Mouse (Mus musculus) frontal cortex, postnatal 10 days (tissue): Measurements from ENCODE around the gene Klhl10.

Source experiments
- DNase-seq, 2 experiments: peaks; one replicate each; pipeline ENCODE4 v3.0.0; 2022; ENCODE audit warnings: low spot score in 2 of 2, mixed read lengths in 1 of 2

Gene Klhl10

GRCm38 (mm10) chr11:100441797-100442196, at the start of gene Klhl10, which contains the start of gene Nt5c3b:
Klhl10 (plus strand) TSS chr11:100441917.
Nt5c3b (minus strand) TSS chr11:100441808.
- no peak for DNase-seq

GRCm38 (mm10) chr11:100392958-100393357, 48.8 kb upstream of the Klhl10 start:
- DNase-seq: no peak

DNA sequence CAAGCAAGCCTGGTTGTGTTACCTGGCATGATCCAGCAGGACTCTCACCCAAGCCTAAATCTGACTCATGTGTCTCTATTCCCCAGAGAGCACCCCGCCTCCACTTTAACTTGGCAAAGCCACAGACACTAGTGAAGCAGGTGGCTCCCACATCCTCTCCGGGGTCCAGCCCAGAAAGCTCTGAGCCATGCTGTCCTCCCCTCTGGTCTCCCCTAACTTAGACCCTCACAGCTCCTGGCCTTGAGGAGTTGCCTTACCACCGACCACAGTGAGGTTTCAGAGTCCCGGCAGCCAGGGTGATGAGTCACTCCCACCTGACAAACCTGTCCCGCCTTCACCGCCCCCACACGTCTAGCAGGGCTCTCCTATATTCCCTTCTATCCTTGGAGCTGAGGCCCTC, 48.0 kb upstream of the Klhl10 start:
- no peak for DNase-seq

DNA sequence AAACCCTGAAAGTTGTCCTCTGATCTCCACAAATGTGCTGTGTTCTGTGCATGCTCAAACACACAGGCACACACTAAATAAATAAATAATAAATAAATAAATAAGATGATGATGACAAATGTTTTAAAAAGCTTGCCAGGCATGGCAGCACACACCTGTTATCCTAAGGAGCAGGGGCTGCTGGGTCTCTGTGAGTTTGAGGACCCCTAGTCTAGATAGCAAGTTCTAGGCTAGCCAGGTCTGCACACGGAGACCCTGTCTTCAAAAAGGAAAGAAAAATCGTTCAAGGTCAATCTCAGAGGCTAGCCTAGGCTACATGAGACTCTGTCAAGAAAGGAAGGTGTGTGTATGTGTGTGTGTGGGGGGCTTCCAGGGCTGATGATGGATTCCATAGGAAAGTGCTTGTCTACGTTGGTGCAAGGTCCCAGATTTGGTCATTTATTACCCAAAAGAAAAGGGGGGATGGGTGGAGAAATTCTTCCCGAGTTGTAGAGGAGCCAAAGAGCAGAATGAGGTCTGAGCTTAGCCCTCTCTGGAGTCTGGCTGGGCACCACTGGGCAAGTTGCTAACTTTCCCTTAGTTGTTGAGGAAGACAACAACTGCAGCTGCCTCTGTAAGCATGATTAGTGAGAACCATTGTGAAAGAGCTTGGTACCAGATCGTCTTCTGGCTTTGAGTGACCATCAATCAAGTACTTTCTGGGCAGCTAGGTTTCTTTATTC, 47.2 kb upstream of the Klhl10 start:
- no peak for DNase-seq

DNA sequence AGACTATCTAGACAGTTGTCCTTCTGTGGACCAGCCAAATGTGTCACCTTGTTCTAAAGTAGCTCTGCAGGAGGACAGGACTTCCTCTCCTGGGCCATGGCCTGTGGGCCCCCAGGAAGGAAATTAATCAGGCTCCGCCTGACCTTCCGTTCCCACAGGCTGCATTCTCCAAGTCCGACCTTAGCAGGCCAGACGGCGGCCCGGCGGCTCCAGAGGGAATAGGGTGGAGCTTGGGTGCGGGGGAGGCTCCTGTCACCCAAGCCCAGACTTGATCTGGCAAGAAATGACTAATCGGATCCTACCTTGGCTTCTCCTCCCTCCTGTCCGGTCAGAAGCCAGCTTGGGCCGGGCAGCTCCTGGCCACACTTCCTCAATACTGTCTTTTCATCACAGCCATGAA, 46.5 kb upstream of the Klhl10 start:
- no peak for DNase-seq

DNA sequence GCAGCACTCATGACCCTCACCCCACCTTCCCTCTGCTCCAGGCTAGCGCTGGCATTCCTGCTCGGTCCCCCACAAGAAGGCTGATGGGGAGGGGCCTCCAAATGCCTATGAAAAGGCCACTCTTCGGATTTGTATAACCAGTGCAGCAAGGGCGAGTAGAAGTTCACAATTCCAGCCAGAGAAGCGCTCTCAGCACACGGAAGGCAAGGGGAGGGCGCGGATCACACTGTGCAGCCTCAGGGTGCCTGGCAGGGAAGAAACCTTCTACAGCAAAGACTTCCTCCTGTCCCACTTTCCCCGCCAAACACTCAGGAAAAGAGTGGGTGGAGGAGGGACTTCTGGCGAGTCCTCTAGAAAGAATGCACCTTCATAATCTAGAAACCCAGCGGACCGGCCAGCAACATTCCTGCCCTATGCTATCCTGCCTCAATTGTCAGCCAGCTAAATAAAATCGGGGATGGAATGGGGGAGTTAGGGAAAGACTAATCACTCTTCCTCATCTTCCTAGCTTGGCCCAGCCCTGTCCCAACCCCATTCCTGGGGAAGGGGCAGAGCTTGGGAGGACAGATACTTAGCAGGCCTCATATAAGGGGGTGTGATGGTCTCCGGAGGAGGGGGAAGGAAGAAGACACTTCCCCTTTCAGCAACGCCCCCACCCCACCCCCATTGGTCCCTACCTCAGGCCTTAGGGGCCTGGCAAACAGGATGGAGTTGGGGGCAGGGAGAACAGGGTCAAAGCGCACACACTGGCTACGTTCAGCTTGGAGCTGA, 45.7 kb upstream of the Klhl10 start:
- DNase-seq: no peak

DNA sequence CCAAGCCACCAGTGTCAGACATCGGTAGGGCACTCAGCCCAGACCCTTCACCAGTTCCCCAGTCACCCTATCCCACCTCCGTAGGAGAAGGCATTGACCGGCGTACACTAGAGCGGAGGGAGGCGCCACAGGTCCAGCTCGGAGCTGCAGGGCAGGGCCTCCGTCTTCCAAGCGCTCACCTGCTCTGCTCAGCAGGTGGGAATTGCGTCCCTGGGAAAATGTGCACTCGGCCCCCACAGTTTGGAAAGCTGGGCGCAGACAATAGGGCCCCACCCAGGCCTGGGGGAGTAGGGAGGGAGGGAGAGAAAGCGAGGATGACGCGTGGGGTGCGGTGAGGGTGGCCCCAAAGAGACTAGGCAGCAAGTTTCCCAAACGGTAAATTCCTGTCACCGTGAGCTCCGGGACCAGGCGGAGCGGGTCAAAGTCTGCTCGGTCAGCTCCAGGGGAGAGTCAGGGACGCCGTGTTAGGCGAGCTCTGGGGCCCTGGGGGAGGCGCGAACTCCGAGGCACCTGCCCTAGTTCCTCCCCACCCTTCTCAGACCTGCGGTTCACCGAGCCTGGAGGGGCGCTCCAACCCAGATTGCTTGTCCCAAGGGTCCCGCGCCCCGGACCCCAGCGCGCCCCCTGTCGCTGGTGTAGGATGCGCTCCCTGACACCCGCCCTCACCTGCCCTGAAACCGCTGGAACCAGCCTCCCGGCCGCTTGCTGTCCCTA, 44.7 kb upstream of the Klhl10 start:
- peak in 1 of 2 experiments; percentile 44 for DNase-seq

DNA sequence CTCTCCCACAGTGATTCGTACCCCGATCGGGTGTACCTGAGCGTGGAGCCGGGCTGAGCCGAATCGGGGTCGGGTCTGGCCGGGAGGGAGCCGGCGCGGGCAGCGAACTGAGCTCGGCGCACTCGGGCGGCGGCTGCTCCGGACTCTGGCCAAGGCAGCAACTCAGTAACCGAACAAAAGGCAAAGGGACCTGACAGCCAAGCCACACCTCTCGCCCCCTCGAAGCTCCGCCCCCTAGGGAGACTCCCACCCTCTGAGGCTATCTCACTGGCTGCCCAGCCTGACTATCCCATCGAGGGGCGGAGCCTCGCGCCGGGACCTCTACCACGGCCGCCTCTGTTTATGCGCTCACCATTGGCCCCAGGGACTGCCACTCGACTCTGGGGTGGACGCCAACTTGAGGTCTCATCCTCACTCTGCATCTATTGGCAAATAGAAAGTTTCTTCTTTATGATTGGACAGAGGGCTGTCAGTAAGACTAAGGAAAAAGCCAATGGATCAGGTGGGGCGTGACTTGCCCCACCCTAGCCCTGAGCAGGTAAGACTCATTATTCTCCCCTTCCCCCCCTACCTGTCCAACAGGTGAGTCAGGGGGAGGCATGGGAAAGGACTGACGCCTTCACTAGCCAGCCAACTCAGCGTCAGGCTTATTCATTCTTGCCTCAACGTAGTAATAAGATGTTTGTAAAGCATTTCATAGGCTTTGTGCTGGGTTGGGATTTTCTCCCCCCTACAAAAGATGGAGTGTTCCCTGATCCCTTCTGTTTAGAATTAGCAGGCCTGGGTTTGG, 43.9 kb upstream of the Klhl10 start, which contains the start of gene Jup:
Gene Jup, minus strand, starts transcription at position 164 of the 790 bp plus-strand sequence.
- DNase-seq: peak; percentile 100

DNA sequence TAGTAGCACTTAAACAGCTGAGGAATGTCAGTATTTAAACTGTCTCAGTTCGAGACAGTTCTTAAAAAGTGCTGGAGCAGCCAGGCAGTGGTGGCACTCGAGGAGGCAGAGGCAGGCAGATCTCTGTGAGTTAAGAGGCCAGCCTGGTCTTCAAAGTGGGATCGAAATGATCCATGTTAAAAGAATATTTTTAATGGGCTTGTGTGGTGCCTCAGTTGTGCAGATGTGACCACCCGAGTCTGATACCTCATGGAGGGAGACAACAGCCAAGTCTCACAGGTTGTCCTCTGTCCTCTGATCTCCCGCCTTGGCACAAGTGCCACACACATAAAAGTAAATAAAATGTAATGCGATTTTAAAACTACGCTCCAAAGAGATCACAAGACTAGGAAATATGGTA, 43.2 kb upstream of the Klhl10 start:
- DNase-seq: no peak

DNA sequence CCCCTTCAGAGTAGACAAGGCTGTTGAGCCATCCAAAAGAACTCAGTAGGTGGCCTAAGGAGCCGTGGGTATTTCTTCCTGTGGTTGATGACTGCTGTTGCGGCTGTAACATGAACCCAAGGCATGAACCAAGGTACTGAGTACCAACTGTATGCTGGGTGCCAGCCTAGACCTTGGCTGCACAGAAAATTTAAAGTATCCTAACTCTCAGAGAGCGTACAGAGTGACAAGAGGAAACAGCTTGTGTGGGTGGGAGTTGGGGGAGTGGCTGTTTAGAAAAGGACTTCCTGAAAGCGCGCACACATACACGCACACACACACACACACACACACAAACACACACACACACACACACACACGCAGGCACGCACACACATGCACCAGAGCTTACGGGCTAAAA, 42.4 kb upstream of the Klhl10 start:
- no peak for DNase-seq

DNA sequence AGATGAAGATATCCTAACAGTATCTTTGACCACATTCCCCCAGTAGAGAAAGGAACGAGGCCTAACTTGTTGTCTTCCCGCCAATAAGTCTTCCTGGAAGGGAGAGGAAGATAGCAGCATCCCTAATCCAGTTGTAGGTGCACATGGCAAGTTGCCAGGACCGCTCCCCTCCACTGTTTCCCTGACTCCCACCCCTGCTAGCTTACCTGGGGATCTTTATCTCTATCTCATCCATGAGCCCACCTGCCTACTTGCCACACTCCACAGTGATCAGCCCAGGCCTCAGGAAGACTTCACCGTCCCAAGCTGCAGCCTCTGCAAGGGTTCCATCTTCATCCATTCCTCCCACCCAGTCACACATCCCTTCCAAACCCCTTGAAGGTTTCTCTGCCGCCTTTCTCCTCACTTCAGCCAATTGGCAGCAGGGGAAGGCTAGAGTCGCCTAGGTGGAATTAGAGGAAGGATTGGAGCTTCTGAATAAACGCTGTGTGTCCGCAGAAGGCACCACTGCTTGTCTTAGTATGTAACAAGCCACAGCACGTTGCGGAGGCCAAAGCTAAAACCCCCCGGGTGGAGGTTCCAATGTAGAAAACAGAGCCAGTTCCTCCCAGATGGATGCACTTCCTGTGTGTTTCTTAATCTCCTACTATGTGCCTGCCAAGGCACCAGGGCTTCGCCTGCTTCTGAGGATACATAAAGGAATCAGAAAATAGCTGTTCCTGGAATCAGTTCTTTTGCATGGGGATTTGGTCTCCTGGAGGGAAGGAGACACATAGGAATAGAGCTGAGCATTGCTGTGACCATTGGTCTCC, 41.8 kb upstream of the Klhl10 start:
- no peak for DNase-seq

DNA sequence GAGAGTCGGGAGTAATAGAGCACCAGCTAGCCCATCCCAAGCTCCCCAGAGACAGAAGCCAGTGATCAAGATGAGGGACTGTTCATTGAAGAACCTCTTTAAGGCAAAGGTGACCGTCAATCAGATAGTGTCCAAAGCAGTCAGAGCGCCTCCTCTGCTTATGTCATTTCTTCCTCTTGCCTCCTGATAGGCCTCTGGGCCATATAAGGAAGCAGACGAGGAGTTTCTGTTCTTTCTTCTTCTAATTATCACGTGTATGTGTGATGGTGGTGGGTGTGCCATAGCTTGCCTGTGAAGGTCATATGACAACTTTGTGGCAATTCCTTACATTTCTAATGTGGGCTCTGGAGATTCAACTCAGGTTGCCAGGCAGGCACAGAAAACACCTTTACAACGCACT, 40.9 kb upstream of the Klhl10 start:
- DNase-seq: no peak

DNA sequence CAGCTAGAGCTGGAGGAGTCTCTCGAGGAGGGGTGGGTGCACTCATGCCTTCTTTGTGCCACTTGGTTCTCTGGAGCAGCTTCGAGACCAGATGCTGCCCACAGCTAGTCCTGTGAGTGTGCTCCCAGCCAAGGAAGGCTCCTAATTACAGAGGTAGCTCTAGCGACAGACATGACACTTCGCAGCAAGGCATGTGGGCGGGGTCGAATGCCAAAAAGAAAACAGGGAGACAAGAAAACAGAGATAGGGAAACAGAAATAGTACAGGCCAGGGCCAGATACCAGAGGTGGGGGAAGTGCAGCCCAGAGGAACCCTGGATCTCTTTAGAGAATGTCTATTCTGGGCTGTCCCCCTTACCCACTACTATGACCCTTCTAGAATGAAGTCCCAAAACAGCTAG, 39.5 kb upstream of the Klhl10 start:
- DNase-seq: no peak

DNA sequence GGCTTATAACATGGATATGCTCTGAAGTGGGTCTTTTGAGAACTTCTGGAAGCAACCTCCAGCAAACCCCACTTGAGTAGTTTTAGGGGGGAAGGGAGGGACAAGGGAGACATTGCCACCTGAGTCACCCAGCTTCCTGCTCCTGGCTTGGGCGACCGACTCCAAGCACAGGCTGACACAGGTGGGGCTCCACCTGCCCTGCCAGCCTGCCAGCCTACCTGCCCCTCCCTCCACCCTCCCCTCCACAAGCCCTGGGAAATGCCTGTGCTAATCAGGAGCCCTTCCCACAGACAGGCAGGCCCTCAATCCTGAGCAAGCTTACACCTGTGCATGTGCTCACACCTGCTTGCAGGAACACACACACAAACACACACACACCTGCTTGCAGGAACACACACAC, 39.0 kb upstream of the Klhl10 start:
- no peak for DNase-seq

DNA sequence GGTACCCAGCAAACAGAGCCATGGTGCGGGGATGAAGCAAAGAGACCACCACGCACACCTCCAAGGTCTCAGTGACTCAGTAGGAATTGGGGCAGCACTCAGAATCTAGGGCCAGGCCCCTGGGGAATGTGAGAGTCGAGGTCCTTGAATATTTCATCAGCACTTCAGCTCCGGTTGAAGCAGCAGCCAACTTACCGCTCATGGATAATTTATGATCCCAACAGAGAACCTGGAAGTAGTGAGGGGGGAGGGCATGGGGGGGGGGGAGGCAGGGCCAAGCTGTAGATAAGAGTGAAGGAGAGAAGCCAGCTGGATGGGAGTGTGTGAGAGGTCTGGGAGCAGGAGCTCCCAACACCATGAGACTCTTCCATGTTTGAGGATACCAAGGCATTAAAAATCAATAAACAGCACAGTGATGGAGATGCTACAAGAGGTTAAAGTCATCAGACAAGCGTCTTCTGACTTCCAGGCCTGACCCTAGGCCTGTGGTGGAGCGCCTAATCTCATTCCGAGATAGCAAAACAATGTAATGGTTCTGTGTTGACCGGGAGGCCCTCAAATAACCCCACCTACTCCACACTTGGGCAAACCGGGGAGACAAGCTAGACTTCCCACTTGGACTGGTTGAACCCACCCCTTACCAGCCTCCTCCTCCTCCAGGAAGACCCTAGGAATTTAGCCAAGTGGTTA, 38.1 kb upstream of the Klhl10 start:
- DNase-seq: no peak

- DNase-seq: no peak
Measured at GRCm38 (mm10) chr11:100404456-100405074, 37.2 kb upstream of the Klhl10 start.

GRCm38 (mm10) chr11:100406273-100406672, 35.4 kb upstream of the Klhl10 start:
- DNase-seq: no peak

DNA sequence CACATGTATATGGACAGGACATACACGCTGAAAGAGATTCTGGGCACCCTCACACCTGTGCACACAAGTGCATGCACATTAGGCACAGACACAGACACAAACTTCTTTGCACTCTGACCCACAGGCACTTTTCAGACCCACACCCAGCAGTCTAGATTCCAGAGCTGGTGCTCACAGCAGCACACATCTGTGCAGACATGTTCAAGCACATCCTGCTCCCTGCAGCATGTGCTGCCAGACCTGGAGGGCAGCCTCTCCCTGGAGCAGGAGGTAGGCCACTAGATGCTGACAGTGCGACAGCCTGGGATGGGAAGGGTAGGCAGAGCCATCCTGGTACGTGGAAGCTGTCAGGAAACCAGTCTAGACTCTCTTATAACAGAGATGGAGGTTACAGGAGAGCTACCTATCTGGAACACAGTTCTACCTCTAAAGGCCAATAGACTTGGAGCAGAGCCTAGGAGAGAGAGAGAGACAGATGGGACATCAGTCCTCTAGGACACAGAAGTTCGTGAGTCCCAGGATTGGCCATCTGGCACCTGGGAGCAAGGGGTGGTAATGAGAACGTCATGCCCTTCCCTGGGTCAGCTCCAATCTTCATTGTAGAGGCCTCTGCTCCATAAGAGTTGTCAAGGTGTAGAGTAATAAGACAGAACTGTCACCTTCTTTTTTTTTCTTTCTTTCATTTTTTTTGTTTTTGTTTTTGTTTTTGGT, 34.6 kb upstream of the Klhl10 start:
- DNase-seq: no peak
